Mouse (Mus musculus) adrenal gland, postnatal 0 days (tissue): ENCODE data around the gene Gm20826. TPM values are rescaled to one million over a fixed set of nuclear protein-coding genes. Genes with fewer than 3 reads are reported as not detected.

ENCODE experiments used
- polyA plus RNA-seq: library from polyadenylated mRNA; unstranded; fragments of >200 nt; fragmentation: Nextera tagmentation; extraction: Ambion mirVana; gene quantifications from 2 replicates; pipeline ENCODE4 v1.2.1, GENCODE M21; 2015

Gm20826 gene
- polyA plus RNA-seq = not detected in 2 replicates

DNA sequence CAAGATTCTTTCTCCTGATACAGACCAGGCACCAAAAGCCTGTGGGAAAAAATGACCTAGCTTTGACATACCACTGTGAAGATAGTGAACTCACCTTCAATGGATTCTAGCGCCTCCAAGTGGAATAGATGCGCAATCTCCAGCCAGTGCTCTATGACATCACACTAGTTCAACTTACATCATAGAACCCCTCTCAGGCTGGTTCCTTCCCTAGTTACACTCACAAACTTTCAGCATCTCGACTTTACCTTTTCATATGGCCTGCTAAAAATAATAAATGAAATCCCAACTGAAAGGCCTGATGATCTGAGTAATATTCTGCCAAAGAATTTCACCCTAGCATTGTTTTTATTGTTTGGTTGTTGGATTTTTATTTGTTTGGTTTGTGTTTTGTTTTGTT, at the start of gene Gm20826:
TSS of gene Gm20826 (minus strand) at position 101 of the 400 bp plus-strand sequence.

Other genes with a start within 250 kb of the Gm20826 start
- gene Gm21788, start 233.5 kb downstream of the Gm20826 start, polyA plus RNA-seq = not detected in 2 replicates
- gene Gm28576, start 84.5 kb upstream of the Gm20826 start, polyA plus RNA-seq = not detected in 2 replicates